Mouse (Mus musculus) erythroid progenitor cell, adult 5-6 weeks (primary cell): ENCODE results near the gene Nthl1. TPM values are rescaled to one million over a fixed set of nuclear protein-coding genes. Genes with fewer than 3 reads are reported as not detected.
"Not testable (repeated sequence)": the region's sequence is repeated elsewhere in the genome, so short reads cannot be mapped to it uniquely, and the experiment has no call there.

Source experiments
- ATAC-seq: replicated peaks from 2 replicates; pipeline ENCODE4 v1.8.0; 2016; ENCODE audit warnings: moderate number of reproducible peaks, mild to moderate bottlenecking, moderate TSS enrichment, inconsistent platforms; ENCODE audit not compliant: poor library complexity, low FRiP score, severe bottlenecking
- total RNA-seq, 2 experiments: library from RNA; stranded (forward) in 1 of 2; stranded (reverse) in 1 of 2; fragments of 150-400 nt in 1 of 2; fragments of 186-747, 209-891 nt in 1 of 2; gene quantifications; 2 replicates each; pipeline versions ENCODE4 v1.2.3 to v1.2.4; 2015 to 2017; ENCODE audit warnings: low replicate concordance in 2 of 2

Gene Nthl1
- total RNA-seq, 2 experiments from 2014 or later, result 1.1 TPM; not detected in 1

GRCm38 (mm10) chr17:24647493-24647892 lies 15.0 kb downstream of the Nthl1 start:
- ATAC-seq, result 0 out of 2 replicates have a peak, but pooled peaks have one; percentile 4

- no peak for ATAC-seq
Measured at GRCm38 (mm10) chr17:24648731-24649377, 16.4 kb downstream of the Nthl1 start.

GRCm38 (mm10) chr17:24649581-24650069 lies 17.1 kb downstream of the Nthl1 start:
- ATAC-seq, result no peak

- no peak for ATAC-seq
Measured at GRCm38 (mm10) chr17:24650070-24650616, 17.7 kb downstream of the Nthl1 start, which contains the start of gene Slc9a3r2. TSS of gene Slc9a3r2 (minus strand) at chr17:24650327.

- no peak for ATAC-seq
Measured at GRCm38 (mm10) chr17:24650766-24651165, 18.3 kb downstream of the Nthl1 start.

GRCm38 (mm10) chr17:24651835-24652234 lies 19.4 kb downstream of the Nthl1 start:
- ATAC-seq, result no peak

GRCm38 (mm10) chr17:24653967-24654710 lies 21.7 kb downstream of the Nthl1 start:
- peak; percentile 80 for ATAC-seq

- no peak for ATAC-seq
Measured at GRCm38 (mm10) chr17:24654969-24655368, 22.5 kb downstream of the Nthl1 start.

GRCm38 (mm10) chr17:24658017-24658758 lies 25.7 kb downstream of the Nthl1 start, which contains the start of gene Npw:
TSS of gene Npw (minus strand) at chr17:24658457.
- no peak for ATAC-seq

GRCm38 (mm10) chr17:24667011-24667410 lies 34.5 kb downstream of the Nthl1 start:
- not testable (repeated sequence) for ATAC-seq

GRCm38 (mm10) chr17:24667416-24667815 lies 34.9 kb downstream of the Nthl1 start:
- ATAC-seq, result 0 out of 2 replicates have a peak, but pooled peaks have one; percentile 21

GRCm38 (mm10) chr17:24669214-24669544 lies 36.7 kb downstream of the Nthl1 start:
- not testable (repeated sequence) for ATAC-seq

- peak; percentile 96 for ATAC-seq
Measured at GRCm38 (mm10) chr17:24669545-24670245, 37.2 kb downstream of the Nthl1 start, which contains the start of gene Zfp598. TSS of gene Zfp598 (plus strand) at chr17:24669687.

GRCm38 (mm10) chr17:24670246-24670844 lies 37.9 kb downstream of the Nthl1 start:
- no peak for ATAC-seq

- ATAC-seq, result no peak
Measured at GRCm38 (mm10) chr17:24671346-24671745, 38.9 kb downstream of the Nthl1 start.

- no peak for ATAC-seq
Measured at GRCm38 (mm10) chr17:24672141-24672540, 39.7 kb downstream of the Nthl1 start.

GRCm38 (mm10) chr17:24674277-24674676 lies 41.8 kb downstream of the Nthl1 start:
- no peak for ATAC-seq

- peak; percentile 82 for ATAC-seq
Measured at GRCm38 (mm10) chr17:24676187-24676586, 43.7 kb downstream of the Nthl1 start.

GRCm38 (mm10) chr17:24676877-24677276 lies 44.4 kb downstream of the Nthl1 start:
- ATAC-seq, result no peak
